Mouse (Mus musculus) spleen, adult 2 months (tissue): ENCODE data around the gene Ccna1.

Source experiments
- CTCF ChIP-seq: fragments of 200-500 bp; IDR thresholded peaks from 2 replicates; pipeline ENCODE4 v1.5.1; 2011; ENCODE audit warnings: mild to moderate bottlenecking, inconsistent platforms; ENCODE audit not compliant: insufficient read depth, insufficient read length, insufficient replicate concordance; ENCODE audit errors: extremely low read depth
- POLR2A ChIP-seq: fragments of 200-500 bp; IDR thresholded peaks from 2 replicates; pipeline ENCODE4 v1.6.1; 2011; ENCODE audit warnings: low read depth, low read length, inconsistent platforms

DNA sequence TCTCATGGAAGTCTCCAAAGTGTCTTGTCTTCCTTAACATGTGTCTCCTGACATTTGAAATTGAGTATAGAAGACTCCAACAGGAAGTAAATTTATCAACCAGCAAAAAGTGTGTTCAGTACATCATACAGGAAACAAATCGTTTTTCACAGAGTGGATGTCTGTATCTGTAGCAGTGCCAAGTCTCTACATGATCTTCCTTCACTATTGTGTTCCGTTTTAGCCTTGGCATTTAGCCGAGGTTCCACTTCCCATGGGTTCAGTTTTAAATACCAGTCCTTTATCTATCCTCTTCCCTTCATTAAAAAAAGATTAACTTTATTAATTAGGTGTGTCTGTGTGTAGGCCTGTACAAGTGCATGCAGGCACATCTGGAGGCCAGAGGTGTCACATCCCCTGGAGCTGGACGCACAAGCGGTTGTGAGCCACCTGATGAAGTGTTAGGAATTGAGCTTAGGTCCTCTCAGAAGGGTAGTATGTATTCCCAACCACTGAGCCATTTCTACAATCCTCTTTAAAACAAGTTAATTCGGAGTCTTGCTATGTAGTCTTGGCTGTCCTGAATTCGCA lies 27.9 kb downstream of the Ccna1 start:
- TF ChIP-seq POLR2A (no peak), CTCF (no peak)
